Mouse (Mus musculus) lung, postnatal 0 days (tissue): ENCODE data around the gene Ccn1.

Source experiments
- CTCF ChIP-seq: IDR thresholded peaks from 2 replicates; pipeline ENCODE4 v1.5.1; 2016; ENCODE audit warnings: antibody characterized with exemption, mild to moderate bottlenecking
- EP300 ChIP-seq: IDR thresholded peaks from 2 replicates; pipeline ENCODE4 v1.6.1; 2016; ENCODE audit warnings: antibody characterized with exemption, mild to moderate bottlenecking, control low read depth

- TF ChIP-seq CTCF = no peak
- no peak for TF ChIP-seq EP300
Measured at GRCm38 (mm10) chr3:145624786-145625185, 25.0 kb downstream of the Ccn1 start.
